Mouse (Mus musculus): ENCODE measurements around the gene Cd276. TPM values are rescaled to one million over a fixed set of nuclear protein-coding genes. Genes with fewer than 3 reads are reported as not detected.
A peak's percentile ranks its signal among the peaks of the same experiment; 100 is the strongest.

Gene Cd276
- polyA plus RNA-seq, 1 experiment from 2014 or later: 28.9 TPM

GRCm38 (mm10) chr9:58487851-58488801, 67.1 kb downstream of the Cd276 start, which contains the start of gene Insyn1:
Insyn1 (plus strand) TSS chr9:58488603.
- Histone ChIP-seq H3K9ac (ENCODE audit: low read depth, low read length) (peak within 1 kb of the TSS; percentile 94), H3K4me2 (ENCODE audit: low read length) (peak within 1 kb of the TSS; percentile 97), H3K4me1 (ENCODE audit: control insufficient read depth, insufficient read depth, low read length) (peaks cover 26% of the 10 kb centered on the region), H3K27me3 (ENCODE audit: control insufficient read depth, insufficient read depth, low read depth, low read length) (no peaks in the 10 kb centered on the region), H3K36me3 (ENCODE audit: control insufficient read depth, insufficient read depth, low read length) (no peaks in the 10 kb centered on the region), H3K27ac (ENCODE audit: low read length) (peak within 1 kb of the TSS; percentile 93), H3K9me3 (replicated peaks; ENCODE audit: control insufficient read depth, low read length, poor library complexity, severe bottlenecking) (no peaks in the 10 kb centered on the region), H3K4me3 (ENCODE audit: low read depth, low read length) (peak within 1 kb of the TSS; percentile 57)
- peak; percentile 67 for ATAC-seq
- WGBS: under 1% methylated on average over 69 of the region's 104 CpGs

GRCm38 (mm10) chr9:58487076-58487475, 68.2 kb downstream of the Cd276 start:
- Histone ChIP-seq H3K4me3 (ENCODE audit: low read depth, low read length) (no peak overlapping the region), H3K4me2 (ENCODE audit: low read length) (peak overlapping the region; percentile 97; the same call in 1 of the 2 replicates), H3K27ac (ENCODE audit: low read length) (no peak overlapping the region), H3K9me3 (replicated peaks; ENCODE audit: control insufficient read depth, low read length, poor library complexity, severe bottlenecking) (no peaks in the 10 kb centered on the region), H3K9ac (ENCODE audit: low read depth, low read length) (no peak overlapping the region), H3K27me3 (ENCODE audit: control insufficient read depth, insufficient read depth, low read depth, low read length) (no peaks in the 10 kb centered on the region), H3K4me1 (ENCODE audit: control insufficient read depth, insufficient read depth, low read length) (peaks cover 26% of the 10 kb centered on the region), H3K36me3 (ENCODE audit: control insufficient read depth, insufficient read depth, low read length) (no peaks in the 10 kb centered on the region)
- WGBS: 17% methylated on average over 3 of the region's 3 CpGs
- ATAC-seq: no peak

Other genes with a start within 250 kb of the Cd276 start
- 4.8 and 5.1 TPM in 2 replicates for gene Loxl1, start 242.3 kb downstream of the Cd276 start, polyA plus RNA-seq (2015; fragmentation: Nextera tagmentation; extraction: Ambion mirVana)
- gene Tbc1d21, start 185.0 kb downstream of the Cd276 start, polyA plus RNA-seq (2015; fragmentation: Nextera tagmentation; extraction: Ambion mirVana): not detected in 2 replicates
- gene Insyn1, start 66.8 kb downstream of the Cd276 start, polyA plus RNA-seq (2015; fragmentation: Nextera tagmentation; extraction: Ambion mirVana): 6.7 and 7.2 TPM in 2 replicates
- gene Nptn, start 26.8 kb upstream of the Cd276 start, polyA plus RNA-seq (2015; fragmentation: Nextera tagmentation; extraction: Ambion mirVana): 174 and 197 TPM in 2 replicates
- 1.2 and 1.5 TPM in 2 replicates for gene Rec114, start 188.5 kb upstream of the Cd276 start, polyA plus RNA-seq (2015; fragmentation: Nextera tagmentation; extraction: Ambion mirVana)